Mouse (Mus musculus): Measurements from ENCODE around the gene S100a1.

S100a1 gene

GRCm38 (mm10) chr3:90513796-90514590 is at the start of gene S100a1, which contains the start of gene S100a13:
Gene S100a1 (minus strand): TSS chr3:90514392.
Gene S100a13 (plus strand): TSS chr3:90514435.
- peak; percentile 32 to 47 for DNase-seq (ENCODE audit: low spot score in 2 of 2)

GRCm38 (mm10) chr3:90560008-90560628 is 45.9 kb upstream of the S100a1 start, which contains the start of gene S100a3:
Gene S100a3 (plus strand): TSS chr3:90560578.
- DNase-seq (ENCODE audit: low spot score in 2 of 2), result no peak

- no peak for DNase-seq (ENCODE audit: low spot score in 2 of 2)
Measured at GRCm38 (mm10) chr3:90555954-90556353, 41.8 kb upstream of the S100a1 start.

- DNase-seq (ENCODE audit: low spot score in 2 of 2), result no peak
Measured at GRCm38 (mm10) chr3:90552231-90552630, 38.0 kb upstream of the S100a1 start.

GRCm38 (mm10) chr3:90550421-90550790 is 36.2 kb upstream of the S100a1 start:
- no peak for DNase-seq (ENCODE audit: low spot score in 2 of 2)

GRCm38 (mm10) chr3:90549676-90550420 is 35.7 kb upstream of the S100a1 start:
- DNase-seq (ENCODE audit: low spot score in 2 of 2), result no peak

GRCm38 (mm10) chr3:90540904-90541303 is 26.7 kb upstream of the S100a1 start:
- DNase-seq (ENCODE audit: low spot score in 2 of 2), result no peak

GRCm38 (mm10) chr3:90537905-90538296 is 23.7 kb upstream of the S100a1 start:
- no peak for DNase-seq (ENCODE audit: low spot score in 2 of 2)

- DNase-seq (ENCODE audit: low spot score in 2 of 2), result no peak
Measured at GRCm38 (mm10) chr3:90537141-90537904, 23.1 kb upstream of the S100a1 start, which contains the start of gene S100a16. Gene S100a16 (plus strand): TSS chr3:90537254.

- no peak for DNase-seq (ENCODE audit: low spot score in 2 of 2)
Measured at GRCm38 (mm10) chr3:90535446-90535845, 21.3 kb upstream of the S100a1 start.

GRCm38 (mm10) chr3:90531713-90532112 is 17.5 kb upstream of the S100a1 start:
- DNase-seq (ENCODE audit: low spot score in 2 of 2), result no peak

GRCm38 (mm10) chr3:90527291-90527873 is 13.2 kb upstream of the S100a1 start:
- DNase-seq (ENCODE audit: low spot score in 2 of 2), result no peak

GRCm38 (mm10) chr3:90526580-90526979 is 12.4 kb upstream of the S100a1 start, which contains the start of gene S100a14:
Gene S100a14 (plus strand): TSS chr3:90526856.
- DNase-seq (ENCODE audit: low spot score in 2 of 2), result peak in 1 of 2 experiments; percentile 32

GRCm38 (mm10) chr3:90526076-90526475 is 11.9 kb upstream of the S100a1 start:
- no peak for DNase-seq (ENCODE audit: low spot score in 2 of 2)

- DNase-seq (ENCODE audit: low spot score in 2 of 2), result peak in 1 of 2 experiments; percentile 33
Measured at GRCm38 (mm10) chr3:90525421-90525820, 11.2 kb upstream of the S100a1 start.

GRCm38 (mm10) chr3:90517711-90518110 is 3.5 kb upstream of the S100a1 start:
- no peak for DNase-seq (ENCODE audit: low spot score in 2 of 2)

GRCm38 (mm10) chr3:90515789-90516188 is 1.6 kb upstream of the S100a1 start:
- no peak for DNase-seq (ENCODE audit: low spot score in 2 of 2)

GRCm38 (mm10) chr3:90515242-90515641 is 1.1 kb upstream of the S100a1 start:
- DNase-seq (ENCODE audit: low spot score in 2 of 2), result no peak

- peak; percentile 69 to 70 for DNase-seq (ENCODE audit: low spot score in 2 of 2)
Measured at GRCm38 (mm10) chr3:90514691-90515090, 499 bp upstream of the S100a1 start.

- no peak for DNase-seq (ENCODE audit: low spot score in 2 of 2)
Measured at GRCm38 (mm10) chr3:90512948-90513642, 1.1 kb downstream of the S100a1 start.
